Mouse (Mus musculus): ENCODE results near the gene Foxk1. TPM values are rescaled to one million over a fixed set of nuclear protein-coding genes. Genes with fewer than 3 reads are reported as not detected.

Foxk1 gene
- polyA plus RNA-seq, 1 experiment from 2014 or later: 3.4 TPM

Other genes with a start within 250 kb of the Foxk1 start
- 5.5 and 8.0 TPM in 2 replicates for gene Ap5z1, start 62.4 kb downstream of the Foxk1 start, polyA plus RNA-seq (2014; fragmentation: Nextera tagmentation; extraction: Ambion mirVana)
- 0.21 and 0.26 TPM in 2 replicates for gene Papolb, start 128.6 kb downstream of the Foxk1 start, polyA plus RNA-seq (2014; fragmentation: Nextera tagmentation; extraction: Ambion mirVana)
- gene Radil, start 149.6 kb downstream of the Foxk1 start, polyA plus RNA-seq (2014; fragmentation: Nextera tagmentation; extraction: Ambion mirVana): 1.9 and 2.4 TPM in 2 replicates
- 3.9 and 5.5 TPM in 2 replicates for gene Mmd2, start 207.3 kb downstream of the Foxk1 start, polyA plus RNA-seq (2014; fragmentation: Nextera tagmentation; extraction: Ambion mirVana)
- gene Wipi2, start 226.2 kb downstream of the Foxk1 start, polyA plus RNA-seq (2014; fragmentation: Nextera tagmentation; extraction: Ambion mirVana): 61.2 and 62.4 TPM in 2 replicates

Measured in embryonic facial prominence, embryonic 11.5 days (tissue).